Mouse (Mus musculus) stomach, embryonic 15.5 days (tissue): ENCODE measurements around the gene Cep70. TPM values are rescaled to one million over a fixed set of nuclear protein-coding genes. Genes with fewer than 3 reads are reported as not detected.

ENCODE experiments used
- ATAC-seq: fragments of 200-750 bp; cut with Nextera tagmentation; 2 replicates; pipeline ENCODE4 v1.8.0; 2017; ENCODE audit warnings: low read depth, moderate number of reproducible peaks, moderate TSS enrichment; ENCODE audit not compliant: insufficient read depth, low FRiP score
- H3K27ac ChIP-seq: fragments of 300-500 bp; sonication (generic); 2 replicates; pipeline ENCODE4 v1.5.1; 2015; ENCODE audit warnings: mild to moderate bottlenecking, inconsistent platforms
- H3K27me3 ChIP-seq: fragments of 300-500 bp; sonication (generic); replicated peaks from 2 replicates; pipeline ENCODE4 v1.6.1; 2015; ENCODE audit warnings: inconsistent platforms
- H3K36me3 ChIP-seq: fragments of 300-500 bp; sonication (generic); 2 replicates; pipeline ENCODE4 v1.6.1; 2015; ENCODE audit warnings: inconsistent platforms
- H3K4me1 ChIP-seq: fragments of 300-500 bp; sonication (generic); 2 replicates; pipeline ENCODE4 v1.6.1; 2015; ENCODE audit warnings: inconsistent platforms
- H3K4me2 ChIP-seq: fragments of 300-500 bp; sonication (generic); 2 replicates; pipeline ENCODE4 v1.6.1; 2015; ENCODE audit warnings: mild to moderate bottlenecking, inconsistent platforms
- H3K4me3 ChIP-seq: fragments of 300-500 bp; sonication (generic); replicated peaks from 2 replicates; pipeline ENCODE4 v1.5.1; 2015; ENCODE audit warnings: inconsistent platforms
- H3K9ac ChIP-seq: fragments of 300-500 bp; sonication (generic); 2 replicates; pipeline ENCODE4 v1.6.1; 2015; ENCODE audit warnings: inconsistent platforms
- H3K9me3 ChIP-seq: fragments of 300-500 bp; sonication (generic); 2 replicates; pipeline ENCODE4 v1.6.1; 2016; ENCODE audit warnings: inconsistent platforms
- WGBS: fragments of 180-500 bp; shearing (Covaris S2); methylation state at CpG from one replicate; pipeline ENCODE4 v1.1.7; 2015; 5-methylcytosine and 5-hydroxymethylcytosine counted together
- polyA plus RNA-seq: library from polyadenylated mRNA; unstranded; fragments of >200 nt; fragmentation: Nextera tagmentation; extraction: Ambion mirVana; gene quantifications from 2 replicates; pipeline ENCODE4 v1.2.1, GENCODE M21; 2015

The Cep70 gene
- polyA plus RNA-seq: 30.0 and 32.9 TPM in 2 replicates

- peak; percentile 96 for ATAC-seq
- Histone ChIP-seq H3K27me3 (no peaks in the 10 kb centered on the region), H3K4me3 (peak within 1 kb of the TSS; percentile 93), H3K9me3 (no peaks in the 10 kb centered on the region), H3K36me3 (no peaks in the 10 kb centered on the region), H3K9ac (peak within 1 kb of the TSS; percentile 59), H3K4me2 (peak within 1 kb of the TSS; percentile 68), H3K4me1 (0 out of 2 replicates have a peak, but pooled peaks cover 5% of the 10 kb centered on the region), H3K27ac (peak within 1 kb of the TSS; percentile 78)
- WGBS: under 1% methylated on average over 66 of the region's 66 CpGs
Measured at GRCm38 (mm10) chr9:99243190-99243894, at the start of gene Cep70. Gene Cep70 (plus strand): TSS chr9:99243367.

- Histone ChIP-seq H3K27me3 (no peaks in the 10 kb centered on the region), H3K4me3 (no peak overlapping the region), H3K27ac (no peak overlapping the region), H3K4me1 (no peaks in the 10 kb centered on the region), H3K36me3 (no peaks in the 10 kb centered on the region), H3K4me2 (no peak overlapping the region), H3K9ac (no peak overlapping the region), H3K9me3 (no peaks in the 10 kb centered on the region)
- WGBS: 69% methylated on average over 2 of the region's 2 CpGs
- ATAC-seq: no peak
Measured at GRCm38 (mm10) chr9:99212643-99213042, 30.5 kb upstream of the Cep70 start.

- no peak overlapping the region for H3K4me2 ChIP-seq
- no peak overlapping the region for H3K27ac ChIP-seq
- H3K9me3 ChIP-seq: no peaks in the 10 kb centered on the region
- H3K4me3 ChIP-seq: no peak overlapping the region
- no peak overlapping the region for H3K9ac ChIP-seq
- no peaks in the 10 kb centered on the region for H3K27me3 ChIP-seq
- 62% methylated on average over 2 of the region's 2 CpGs for WGBS
- no peak for ATAC-seq
- H3K36me3 ChIP-seq: no peaks in the 10 kb centered on the region
- H3K4me1 ChIP-seq: no peaks in the 10 kb centered on the region
Measured at GRCm38 (mm10) chr9:99216182-99216581, 27.0 kb upstream of the Cep70 start.

- no peaks in the 10 kb centered on the region for H3K4me1 ChIP-seq
- no peaks in the 10 kb centered on the region for H3K9me3 ChIP-seq
- WGBS: 20% methylated on average over 5 of the region's 6 CpGs
- H3K4me3 ChIP-seq: no peak overlapping the region
- peak; percentile 63; the same call in 1 of the 2 replicates for ATAC-seq
- H3K27ac ChIP-seq: no peak overlapping the region
- H3K36me3 ChIP-seq: no peaks in the 10 kb centered on the region
- H3K27me3 ChIP-seq: no peaks in the 10 kb centered on the region
- H3K4me2 ChIP-seq: no peak overlapping the region
- no peak overlapping the region for H3K9ac ChIP-seq
Measured at GRCm38 (mm10) chr9:99217999-99218719, 25.0 kb upstream of the Cep70 start.

- Histone ChIP-seq H3K4me1 (no peaks in the 10 kb centered on the region), H3K9ac (no peak overlapping the region), H3K27me3 (no peaks in the 10 kb centered on the region), H3K9me3 (no peaks in the 10 kb centered on the region), H3K36me3 (no peaks in the 10 kb centered on the region), H3K27ac (no peak overlapping the region), H3K4me2 (no peak overlapping the region), H3K4me3 (no peak overlapping the region)
- 83% methylated on average over 4 of the region's 4 CpGs for WGBS
- ATAC-seq: no peak
Measured at GRCm38 (mm10) chr9:99221636-99222035, 21.5 kb upstream of the Cep70 start.

- no peaks in the 10 kb centered on the region for H3K36me3 ChIP-seq
- H3K4me3 ChIP-seq: no peak overlapping the region
- ATAC-seq: no peak
- H3K4me1 ChIP-seq: no peaks in the 10 kb centered on the region
- no peaks in the 10 kb centered on the region for H3K27me3 ChIP-seq
- no peaks in the 10 kb centered on the region for H3K9me3 ChIP-seq
- no peak overlapping the region for H3K9ac ChIP-seq
- no peak overlapping the region for H3K27ac ChIP-seq
- WGBS: 62% methylated on average over 3 of the region's 3 CpGs
- no peak overlapping the region for H3K4me2 ChIP-seq
Measured at GRCm38 (mm10) chr9:99224583-99224982, 18.6 kb upstream of the Cep70 start.

GRCm38 (mm10) chr9:99229450-99229849 lies 13.7 kb upstream of the Cep70 start:
- WGBS: 84% methylated on average over 14 of the region's 14 CpGs
- H3K9ac ChIP-seq: no peak overlapping the region

GRCm38 (mm10) chr9:99237139-99237538 lies 6.0 kb upstream of the Cep70 start, which contains the start of gene Faiml:
Gene Faiml (minus strand): TSS chr9:99237239.
- Histone ChIP-seq H3K4me2 (no peak within 1 kb of the TSS), H3K4me1 (no peaks in the 10 kb centered on the region), H3K9ac (no peak within 1 kb of the TSS), H3K36me3 (no peaks in the 10 kb centered on the region), H3K4me3 (no peak within 1 kb of the TSS), H3K27me3 (no peaks in the 10 kb centered on the region), H3K9me3 (no peaks in the 10 kb centered on the region), H3K27ac (no peak within 1 kb of the TSS)
- WGBS: 85% methylated on average over 14 of the region's 14 CpGs
- no peak for ATAC-seq

More at GRCm38 (mm10) chr9:99229450-99229849, 13.7 kb upstream of the Cep70 start:
- Histone ChIP-seq H3K4me3 (no peak overlapping the region), H3K4me1 (no peaks in the 10 kb centered on the region), H3K27me3 (no peaks in the 10 kb centered on the region), H3K4me2 (no peak overlapping the region), H3K36me3 (no peaks in the 10 kb centered on the region), H3K9me3 (no peaks in the 10 kb centered on the region), H3K27ac (no peak overlapping the region)
- ATAC-seq: no peak

- H3K4me3 ChIP-seq: no peak overlapping the region
- 0 out of 2 replicates have a peak, but pooled peaks cover 5% of the 10 kb centered on the region for H3K4me1 ChIP-seq
- H3K4me2 ChIP-seq: no peak overlapping the region
- WGBS: 73% methylated on average over 10 of the region's 10 CpGs
- no peak overlapping the region for H3K9ac ChIP-seq
- no peak overlapping the region for H3K27ac ChIP-seq
- H3K27me3 ChIP-seq: no peaks in the 10 kb centered on the region
- ATAC-seq: no peak
- no peaks in the 10 kb centered on the region for H3K9me3 ChIP-seq
- H3K36me3 ChIP-seq: no peaks in the 10 kb centered on the region
Measured at GRCm38 (mm10) chr9:99238276-99238675, 4.9 kb upstream of the Cep70 start.

GRCm38 (mm10) chr9:99239256-99239655 lies 3.9 kb upstream of the Cep70 start:
- H3K4me2 ChIP-seq: no peak overlapping the region
- no peaks in the 10 kb centered on the region for H3K27me3 ChIP-seq
- no peaks in the 10 kb centered on the region for H3K9me3 ChIP-seq
- H3K4me3 ChIP-seq: no peak overlapping the region
- 0 out of 2 replicates have a peak, but pooled peaks cover 5% of the 10 kb centered on the region for H3K4me1 ChIP-seq
- no peak for ATAC-seq
- H3K36me3 ChIP-seq: no peaks in the 10 kb centered on the region
- H3K27ac ChIP-seq: no peak overlapping the region
- no peak overlapping the region for H3K9ac ChIP-seq
- 59% methylated on average over 1 of the region's 1 CpGs for WGBS

GRCm38 (mm10) chr9:99240571-99240970 lies 2.6 kb upstream of the Cep70 start:
- no peaks in the 10 kb centered on the region for H3K9me3 ChIP-seq
- no peaks in the 10 kb centered on the region for H3K27me3 ChIP-seq
- no peak overlapping the region for H3K9ac ChIP-seq
- H3K4me1 ChIP-seq: 0 out of 2 replicates have a peak, but pooled peaks cover 5% of the 10 kb centered on the region
- ATAC-seq: no peak
- no peak overlapping the region for H3K4me2 ChIP-seq
- no peak overlapping the region for H3K4me3 ChIP-seq
- no peak overlapping the region for H3K27ac ChIP-seq
- WGBS: 62% methylated on average over 5 of the region's 5 CpGs
- H3K36me3 ChIP-seq: no peaks in the 10 kb centered on the region

- Histone ChIP-seq H3K27ac (no peak overlapping the region), H3K4me1 (0 out of 2 replicates have a peak, but pooled peaks cover 5% of the 10 kb centered on the region), H3K4me3 (no peak overlapping the region), H3K36me3 (no peaks in the 10 kb centered on the region), H3K9me3 (no peaks in the 10 kb centered on the region), H3K27me3 (no peaks in the 10 kb centered on the region), H3K4me2 (peak overlapping the region; percentile 68; the same call in 1 of the 2 replicates), H3K9ac (no peak overlapping the region)
- ATAC-seq: no peak
- WGBS: 1% methylated on average over 7 of the region's 7 CpGs
Measured at GRCm38 (mm10) chr9:99242035-99242434, 1.1 kb upstream of the Cep70 start.
